Mouse (Mus musculus): ENCODE measurements around the gene Slfn5. TPM values are rescaled to one million over a fixed set of nuclear protein-coding genes. Genes with fewer than 3 reads are reported as not detected.
"Not testable (repeated sequence)": the region's sequence is repeated elsewhere in the genome, so short reads cannot be mapped to it uniquely, and the experiment has no call there.

Gene Slfn5
- total RNA-seq, 4 experiments from 2014 or later, result 23.4 to 47.5 (median 37.3) TPM

GRCm38 (mm10) chr11:82947457-82947856 lies 3.7 kb upstream of the Slfn5 start:
- no peak for DNase-seq

DNA sequence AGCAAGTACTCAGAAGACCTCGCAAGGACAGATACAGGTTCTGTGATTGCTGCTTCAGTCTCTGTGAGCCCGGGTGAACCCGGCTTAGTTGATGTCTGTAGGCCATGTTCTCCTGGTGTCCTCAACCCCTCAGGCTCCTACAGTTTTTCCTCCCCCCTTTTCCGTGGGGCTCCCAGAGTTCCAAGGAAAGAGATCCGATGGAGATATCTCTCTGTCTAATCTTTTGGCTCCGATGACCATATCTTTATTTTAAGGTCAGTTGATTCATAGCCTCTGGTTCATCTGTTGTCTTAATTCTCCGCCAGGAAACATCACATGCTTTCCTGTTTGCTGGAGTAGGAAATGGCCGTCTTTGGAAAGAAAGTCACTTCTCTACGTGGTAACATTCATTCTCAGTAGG lies 2.1 kb upstream of the Slfn5 start:
- DNase-seq, result no peak

DNA sequence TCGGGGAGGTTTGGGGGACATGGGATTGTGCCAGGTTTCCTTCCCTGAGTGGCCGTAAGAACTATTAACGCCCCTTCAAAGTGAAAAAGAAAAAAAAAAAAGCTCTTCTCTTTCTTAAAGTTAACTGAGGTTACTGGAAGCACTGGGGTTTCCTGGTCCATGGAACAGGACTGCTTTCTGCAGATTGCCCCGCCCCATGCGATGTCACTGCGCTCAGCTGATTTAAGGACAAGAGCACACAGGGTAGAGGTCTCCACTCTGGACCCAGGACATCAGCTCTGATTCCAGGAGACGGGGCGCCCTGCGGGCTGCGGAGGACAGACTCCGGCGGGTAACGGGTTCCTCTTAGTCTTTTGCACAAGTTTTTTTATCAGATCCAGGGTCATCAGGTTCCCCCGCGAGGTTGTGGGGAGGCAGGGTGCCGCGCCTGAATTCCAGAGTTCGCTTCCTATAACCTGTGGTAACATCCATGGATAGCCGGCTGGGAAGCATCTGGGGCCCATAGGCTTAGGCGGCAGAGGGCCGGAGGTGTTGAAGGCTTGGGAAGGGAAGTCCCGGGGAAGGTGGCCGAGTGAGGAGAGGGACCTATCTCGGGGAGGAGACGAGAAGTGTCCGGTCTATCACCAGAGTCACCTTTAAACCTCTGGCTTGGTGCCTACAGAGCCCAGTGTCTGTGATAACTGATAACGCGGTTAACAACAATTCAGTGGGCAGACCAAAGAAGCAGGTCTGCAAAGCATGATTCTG lies 889 bp downstream of the Slfn5 start:
- peak; percentile 53 for DNase-seq

- no peak for DNase-seq
Measured at GRCm38 (mm10) chr11:82952612-82953542, 1.7 kb downstream of the Slfn5 start.

- no peak for DNase-seq
Measured at GRCm38 (mm10) chr11:82954631-82955030, 3.5 kb downstream of the Slfn5 start.

DNA sequence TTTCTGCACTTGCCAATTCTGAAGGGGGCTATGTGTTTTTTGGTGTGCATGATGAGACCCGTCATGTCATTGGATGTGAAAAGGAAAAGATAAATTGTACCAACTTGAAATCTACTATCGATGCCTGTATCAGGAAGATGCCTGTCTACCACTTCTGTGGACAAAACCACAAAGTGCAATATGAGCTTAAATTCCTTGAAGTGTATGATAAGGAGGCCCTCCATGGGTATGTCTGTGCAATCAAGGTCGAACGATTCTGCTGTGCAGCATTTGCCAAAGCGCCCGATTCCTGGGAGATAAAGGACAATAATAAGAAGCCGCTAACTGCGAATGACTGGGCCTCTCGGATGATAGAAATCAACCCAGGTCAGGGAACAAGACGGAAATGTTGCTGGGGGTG lies 5.8 kb downstream of the Slfn5 start:
- no peak for DNase-seq

- DNase-seq, result no peak
Measured at GRCm38 (mm10) chr11:82959613-82960012, 8.5 kb downstream of the Slfn5 start.

DNA sequence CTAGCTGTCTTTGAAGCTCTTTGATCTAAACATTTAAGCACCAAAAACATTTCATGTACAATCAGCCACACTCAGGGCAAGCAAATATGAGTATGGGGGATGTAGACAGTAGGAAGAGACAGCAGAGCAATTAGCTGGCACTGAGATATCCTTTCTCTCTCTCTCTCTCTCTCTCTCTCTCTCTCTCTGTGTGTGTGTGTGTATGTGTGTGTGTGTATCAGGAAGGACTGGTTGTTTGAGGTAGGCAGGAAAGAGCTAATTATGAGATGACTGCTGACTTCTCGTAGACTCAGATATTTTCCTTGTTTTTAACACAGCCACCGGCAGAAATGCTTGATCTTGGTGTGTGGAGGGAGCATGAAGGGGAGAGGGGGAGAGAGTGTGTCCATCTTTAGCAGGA lies 10.6 kb downstream of the Slfn5 start:
- no peak for DNase-seq

GRCm38 (mm10) chr11:82962215-82962614 lies 11.1 kb downstream of the Slfn5 start:
- no peak for DNase-seq

GRCm38 (mm10) chr11:82970712-82971589 lies 19.8 kb downstream of the Slfn5 start:
- DNase-seq, result no peak

DNA sequence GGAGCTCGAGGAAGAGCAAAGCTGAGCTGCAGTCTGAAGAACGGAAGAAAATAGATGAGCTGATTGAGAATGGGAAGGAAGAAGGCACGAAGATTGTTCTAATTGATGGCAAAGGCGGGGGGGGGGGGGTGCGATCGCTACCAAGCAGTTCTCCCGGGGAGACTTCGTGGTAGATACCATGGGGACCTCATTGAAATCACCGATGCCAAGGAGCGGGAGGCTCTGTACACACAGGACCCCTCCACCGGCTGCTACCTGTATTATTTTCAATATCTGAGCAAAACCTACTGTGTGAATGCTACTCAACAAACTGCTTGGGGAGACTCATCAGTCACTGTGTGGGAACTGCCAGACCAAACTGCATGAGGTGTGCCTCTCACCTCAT lies 20.4 kb downstream of the Slfn5 start:
- DNase-seq, result no peak

GRCm38 (mm10) chr11:82973916-82974315 lies 22.8 kb downstream of the Slfn5 start:
- no peak for DNase-seq

DNA sequence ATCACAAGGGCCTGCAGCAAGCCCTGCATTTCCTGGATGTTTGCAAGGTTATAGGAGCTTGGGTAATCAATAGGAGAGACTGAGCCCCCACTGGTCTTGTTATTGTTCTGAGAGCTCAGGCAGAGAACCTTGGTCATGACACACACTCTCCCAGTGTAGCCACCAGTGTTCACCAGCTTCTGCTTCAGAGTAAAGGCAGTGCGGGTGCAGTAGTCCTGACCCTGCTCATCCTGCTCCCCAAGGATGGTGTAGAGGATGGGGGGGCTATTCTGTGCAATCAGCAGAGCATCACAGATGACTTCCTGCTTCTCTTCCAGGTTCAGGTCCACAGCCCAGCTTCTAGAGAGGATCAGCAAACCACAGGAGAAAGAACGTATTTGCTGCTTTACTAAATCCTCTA lies 31.3 kb downstream of the Slfn5 start:
- DNase-seq, result not testable (repeated sequence)

GRCm38 (mm10) chr11:82983193-82983592 lies 32.0 kb downstream of the Slfn5 start:
- DNase-seq, result no peak

DNA sequence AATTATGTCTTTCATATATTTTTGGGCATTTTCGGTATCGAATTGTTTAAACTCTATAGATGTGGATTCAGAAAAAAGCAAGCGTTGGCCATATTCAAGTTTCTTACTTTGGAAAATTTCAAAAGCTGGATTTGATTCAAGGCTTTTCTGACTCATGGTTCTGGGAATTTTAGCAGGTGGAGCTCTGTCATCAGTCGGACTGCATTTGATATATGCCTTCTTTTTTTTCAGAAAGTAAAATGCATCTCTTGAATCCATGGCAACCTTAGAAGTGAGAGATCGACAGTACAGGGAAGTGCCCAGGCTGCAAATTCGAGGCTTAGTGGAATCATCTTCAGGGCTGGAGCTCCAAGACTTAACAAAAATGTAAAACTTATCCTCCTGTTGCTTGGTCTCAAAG lies 36.5 kb downstream of the Slfn5 start:
- no peak for DNase-seq

GRCm38 (mm10) chr11:82989357-82989756 lies 38.2 kb downstream of the Slfn5 start:
- DNase-seq, result no peak

- DNase-seq, result not testable (repeated sequence)
Measured at GRCm38 (mm10) chr11:82990612-82991385, 39.6 kb downstream of the Slfn5 start.

DNA sequence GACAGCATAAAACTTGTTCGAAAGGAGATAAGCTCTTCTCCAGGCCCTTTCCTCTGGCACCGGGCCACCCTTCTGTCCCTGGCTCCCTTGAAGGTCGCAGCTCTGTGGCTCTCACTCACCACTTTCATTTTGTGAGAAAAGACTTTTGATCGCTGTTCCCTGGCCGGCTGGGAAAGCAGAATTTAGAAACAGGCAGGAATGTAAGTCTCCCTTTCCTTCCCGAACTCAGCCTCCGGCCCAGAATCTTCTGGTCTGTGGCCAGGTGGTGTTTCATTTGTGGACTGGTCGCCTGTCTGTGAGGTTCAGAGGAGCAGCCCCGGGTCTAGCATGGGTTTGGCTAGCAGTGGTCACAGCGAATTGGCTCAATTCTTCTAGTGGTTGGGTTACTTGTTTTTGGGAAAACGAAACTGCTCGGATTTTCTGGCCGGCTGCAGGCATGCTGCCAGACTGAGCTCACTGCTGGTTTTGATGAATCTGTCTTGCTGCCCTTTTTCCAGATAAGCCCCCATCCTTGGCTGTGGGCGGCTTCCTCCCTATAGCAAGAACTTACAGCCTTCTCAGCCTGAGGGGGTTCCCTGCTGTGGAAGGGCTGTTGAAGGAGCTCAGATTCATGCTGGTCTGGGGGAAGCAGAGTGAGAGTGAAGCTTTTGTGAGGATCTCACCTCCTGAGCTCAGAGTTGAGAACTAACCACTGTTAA lies 40.5 kb downstream of the Slfn5 start, which contains the start of gene Slfn9:
Gene Slfn9, minus strand, starts transcription at position 362 of the 698 bp plus-strand sequence.
- DNase-seq, result peak; percentile 81

DNA sequence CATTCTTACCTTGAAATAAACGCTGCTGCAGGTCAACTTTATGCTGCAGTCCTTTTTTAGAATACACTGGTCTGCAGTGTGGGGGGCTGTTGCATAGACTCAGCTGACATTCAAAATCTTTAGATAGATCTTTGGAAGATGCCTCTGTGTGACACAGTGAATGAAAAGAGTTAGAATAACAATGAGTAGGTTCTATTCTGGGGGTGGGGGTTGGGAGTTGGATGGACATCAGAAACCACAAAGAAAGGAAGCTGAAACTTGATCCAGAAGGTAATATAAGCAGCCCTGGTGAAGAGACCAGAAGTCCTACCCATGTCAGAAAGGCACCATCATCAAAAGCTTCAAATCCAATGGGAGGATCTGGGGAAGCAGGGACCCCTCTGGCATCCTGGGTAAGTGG lies 62.2 kb downstream of the Slfn5 start:
- no peak for DNase-seq
